Mouse (Mus musculus): ENCODE measurements around the gene Naaladl1. TPM values are rescaled to one million over a fixed set of nuclear protein-coding genes. Genes with fewer than 3 reads are reported as not detected.
"Not testable (repeated sequence)": the region's sequence is repeated elsewhere in the genome, so short reads cannot be mapped to it uniquely, and the experiment has no call there.

The Naaladl1 gene
- total and polyA plus RNA-seq, 3 experiments = 0.35 to 1.7 TPM; not detected in 1

GRCm38 (mm10) chr19:6132171-6132827 is 26.7 kb downstream of the Naaladl1 start (continued):
- TF ChIP-seq NRF1 (IDR thresholded peaks at IDR 0.05; ENCODE audit: insufficient read depth, low read depth, low read length, poor library complexity, severe bottlenecking) = no peak
- no peak for TF ChIP-seq ZMIZ1 (IDR thresholded peaks at IDR 0.05; ENCODE audit: low read depth, low read length)
- no peak for TF ChIP-seq RAD21 (IDR thresholded peaks at IDR 0.05; ENCODE audit: low read depth, low read length)
- TF ChIP-seq HCFC1 (IDR thresholded peaks at IDR 0.05; ENCODE audit: low read depth, low read length) = peak; percentile 39; the same call in 1 of the 2 replicates
- TF ChIP-seq MAZ (IDR thresholded peaks at IDR 0.05; ENCODE audit: low read depth, low read length) = 0 out of 2 replicates have a peak, but pooled peaks have one; percentile 46
- no peak for TF ChIP-seq POLR2AphosphoS5 (IDR thresholded peaks at IDR 0.05; ENCODE audit: borderline replicate concordance, low read depth, low read length)
- no peak for TF ChIP-seq ZNF384 (IDR thresholded peaks at IDR 0.05; ENCODE audit: low read depth, low read length)
- no peak for TF ChIP-seq ZKSCAN1 (IDR thresholded peaks at IDR 0.05; ENCODE audit: low read depth, low read length)
- peak; percentile 90 for TF ChIP-seq TAL1 (IDR thresholded peaks at IDR 0.05; ENCODE audit: low read length)
- TF ChIP-seq SMC3 (IDR thresholded peaks at IDR 0.05; ENCODE audit: low read depth, low read length) = no peak
- no peak for TF ChIP-seq USF2 (IDR thresholded peaks at IDR 0.05; ENCODE audit: borderline replicate concordance in 1 of 2, insufficient read depth in 1 of 2, low read depth in 1 of 2, low read length in 2 of 2)
- no peak for TF ChIP-seq POLR2AphosphoS2 (IDR thresholded peaks at IDR 0.05; ENCODE audit: low read length)
- TF ChIP-seq CTCF (IDR thresholded peaks at IDR 0.05 in 2 of 3, conservative IDR thresholded peaks at IDR 0.05 in 1 of 3; ENCODE audit: control insufficient read depth in 1 of 3, insufficient read depth in 1 of 3, low read depth in 2 of 3, low read length in 3 of 3, poor library complexity in 1 of 3, severe bottlenecking in 1 of 3) = no peak
- TF ChIP-seq KAT2A (conservative IDR thresholded peaks at IDR 0.05; ENCODE audit: low read depth, low read length) = no peak
- TF ChIP-seq MYB (IDR thresholded peaks at IDR 0.05; ENCODE audit: low read depth, low read length) = no peak

GRCm38 (mm10) chr19:6133197-6133596 is 27.6 kb downstream of the Naaladl1 start:
- H3K4me1 ChIP-seq (ENCODE audit: control insufficient read depth in 1 of 2, insufficient read depth in 2 of 2, low read length in 2 of 2) = peaks cover 6 to 46% of the 10 kb centered on the region in 2 experiments; a peak in 3 of 4 replicates
- not testable (repeated sequence) for DNase-seq (ENCODE audit: low read depth, low spot score); H3K4me3 ChIP-seq (ENCODE audit: control insufficient read depth in 1 of 2, insufficient read depth in 1 of 2, low read depth in 2 of 2, low read length in 2 of 2); H3K9ac ChIP-seq (ENCODE audit: control insufficient read depth, low read depth, low read length, poor library complexity, severe bottlenecking); H3K79me2 ChIP-seq (ENCODE audit: control insufficient read depth, insufficient read depth, low read length, poor library complexity); H3K27ac ChIP-seq (ENCODE audit: control insufficient read depth, low read depth, low read length); H3K9me3 ChIP-seq (replicated peaks; ENCODE audit: insufficient read depth, low read length); H3K27me3 ChIP-seq (ENCODE audit: control insufficient read depth in 1 of 2, insufficient read depth in 2 of 2, low read length in 2 of 2)
- peaks cover 2 to 18% of the 10 kb centered on the region in 2 experiments; a peak in 2 of 4 replicates for H3K36me3 ChIP-seq (ENCODE audit: control insufficient read depth in 1 of 2, insufficient read depth in 2 of 2, low read length in 2 of 2)

GRCm38 (mm10) chr19:6136397-6136796 is 30.8 kb downstream of the Naaladl1 start:
- no peak for DNase-seq (ENCODE audit: low read depth, low spot score)
- TF ChIP-seq ZMIZ1 (IDR thresholded peaks at IDR 0.05; ENCODE audit: low read depth, low read length) (no peak), TBP (IDR thresholded peaks at IDR 0.05; ENCODE audit: low read depth, low read length) (no peak), MXI1 (IDR thresholded peaks at IDR 0.05; ENCODE audit: low read depth, low read length) (no peak), EP300 (IDR thresholded peaks at IDR 0.05; ENCODE audit: low read depth in 1 of 2, low read length in 2 of 2) (no peak), GATA1 (IDR thresholded peaks at IDR 0.05; ENCODE audit: low read depth, low read length) (no peak), TAL1 (IDR thresholded peaks at IDR 0.05; ENCODE audit: low read length) (no peak), CHD2 (IDR thresholded peaks at IDR 0.05; ENCODE audit: low read length) (no peak), SMC3 (IDR thresholded peaks at IDR 0.05; ENCODE audit: low read depth, low read length) (no peak), ELF1 (IDR thresholded peaks at IDR 0.05; ENCODE audit: low read depth, low read length) (no peak), KAT2A (conservative IDR thresholded peaks at IDR 0.05; ENCODE audit: low read depth, low read length) (no peak), MYB (IDR thresholded peaks at IDR 0.05; ENCODE audit: low read depth, low read length) (no peak), NRF1 (IDR thresholded peaks at IDR 0.05; ENCODE audit: insufficient read depth, low read depth, low read length, poor library complexity, severe bottlenecking) (no peak), MYC (IDR thresholded peaks at IDR 0.05; ENCODE audit: low read depth, low read length) (no peak)
- Histone ChIP-seq H3K27ac (ENCODE audit: control insufficient read depth, low read depth, low read length) (no peak overlapping the region), H3K4me1 (ENCODE audit: control insufficient read depth in 1 of 2, insufficient read depth in 2 of 2, low read length in 2 of 2) (peaks cover 6 to 33% of the 10 kb centered on the region in 2 experiments; a peak in 3 of 4 replicates), H3K79me2 (ENCODE audit: control insufficient read depth, insufficient read depth, low read length, poor library complexity) (peaks cover 5% of the 10 kb centered on the region; the same call in 1 of the 2 replicates), H3K4me3 (ENCODE audit: control insufficient read depth in 1 of 2, insufficient read depth in 1 of 2, low read depth in 2 of 2, low read length in 2 of 2) (no peak overlapping the region), H3K36me3 (ENCODE audit: control insufficient read depth in 1 of 2, insufficient read depth in 2 of 2, low read length in 2 of 2) (peaks cover 2 to 11% of the 10 kb centered on the region in 2 experiments; a peak in 2 of 4 replicates), H3K9me3 (replicated peaks; ENCODE audit: insufficient read depth, low read length) (no peaks in the 10 kb centered on the region), H3K9ac (ENCODE audit: control insufficient read depth, low read depth, low read length, poor library complexity, severe bottlenecking) (no peak overlapping the region), H3K27me3 (ENCODE audit: control insufficient read depth in 1 of 2, insufficient read depth in 2 of 2, low read length in 2 of 2) (no peaks in the 10 kb centered on the region)
